Mouse (Mus musculus): ENCODE measurements around the gene Tmem176a.

- TF ChIP-seq CTCF (conservative IDR thresholded peaks at IDR 0.05; ENCODE audit: low read length) (no peak), NANOG (IDR thresholded peaks at IDR 0.05; ENCODE audit: borderline replicate concordance, low read length) (no peak)
These were observed 4.4 kb downstream of the Tmem176a start for GRCm38 (mm10) chr6:48845086-48845485.

Measured in E14TG2a.4 (cell line).